13 mouse cellular contexts compared by ENCODE assay signal in the genomic region with DNA sequence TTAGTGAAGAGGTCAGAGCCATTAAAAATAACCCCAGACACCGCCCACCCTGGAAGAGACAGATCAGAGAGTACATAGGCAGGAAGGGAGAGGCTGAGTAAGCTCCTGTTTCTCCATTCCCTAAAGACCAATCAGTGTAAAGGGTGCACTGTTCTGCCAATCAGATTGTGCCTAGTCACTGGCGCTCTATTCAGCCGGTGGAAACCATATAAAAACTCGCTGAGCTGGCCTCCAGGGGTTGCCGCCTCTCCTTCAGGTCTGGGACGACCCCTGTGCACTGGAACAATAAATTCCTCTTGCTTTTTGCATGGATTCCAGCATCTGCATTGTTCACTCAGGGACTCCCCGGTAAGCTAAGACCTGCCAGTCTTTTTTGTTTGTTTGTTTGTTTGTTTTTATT.
"Had no signal": no experiment of that assay in that cellular context is flagged by ENCODE, and none has a peak within 500 bp of the region (broad histone marks: within the 10 kb centered on the region; RNA-seq: fewer than 3 reads in every experiment).

No protein-coding gene starts in this region.

- H3K4me1 ChIP-seq: limb, embryonic 15.5 days; liver, embryonic 12.5 days; midbrain, embryonic 10.5 days; midbrain, embryonic 15.5 days; neural tube, embryonic 12.5 days had no signal

- H3K9ac ChIP-seq: limb, embryonic 15.5 days; liver, embryonic 12.5 days; lung, embryonic 14.5 days; midbrain, embryonic 15.5 days; neural tube, embryonic 12.5 days had no signal

- DNase-seq: kidney, postnatal 36 days; layer of hippocampus, adult 9-11 months; lung, embryonic 14.5 days; lung, postnatal 10 days; lung, postnatal 4 days; thymus, adult 18-20 months; thymus, postnatal 14 days had no signal

- H3K4me3 ChIP-seq: limb, embryonic 15.5 days; liver, embryonic 12.5 days; midbrain, embryonic 10.5 days; midbrain, embryonic 15.5 days; neural tube, embryonic 12.5 days had no signal

- H3K27ac ChIP-seq: kidney, postnatal 0 days; limb, embryonic 15.5 days; liver, embryonic 12.5 days; midbrain, embryonic 10.5 days; midbrain, embryonic 15.5 days; neural tube, embryonic 12.5 days had no signal

- H3K27me3 ChIP-seq: limb, embryonic 15.5 days; liver, embryonic 12.5 days; midbrain, embryonic 15.5 days; neural tube, embryonic 12.5 days had no signal

- H3K4me2 ChIP-seq: limb, embryonic 15.5 days; liver, embryonic 12.5 days; lung, embryonic 14.5 days; midbrain, embryonic 15.5 days; neural tube, embryonic 12.5 days had no signal

- ATAC-seq: liver, embryonic 12.5 days; midbrain, embryonic 15.5 days had no signal

- H3K36me3 ChIP-seq: limb, embryonic 15.5 days; liver, embryonic 12.5 days; midbrain, embryonic 10.5 days; midbrain, embryonic 15.5 days; neural tube, embryonic 12.5 days had no signal

- H3K9me3 ChIP-seq: limb, embryonic 15.5 days; liver, embryonic 12.5 days; midbrain, embryonic 10.5 days; midbrain, embryonic 15.5 days; neural tube, embryonic 12.5 days had no signal
